Comparison of ENCODE assay signal across 9 mouse cellular contexts in genomic region chr5:119265149-119265890, GRCm38 (mm10).
A peak's percentile ranks its signal among the peaks of the same experiment; 100 is the strongest.
DNase-seq lines count a peak whose midpoint lies in the region; ATAC-seq and TF ChIP-seq lines count a peak whose summit lies in the region.
"Had no signal": no experiment of that assay in that cellular context is flagged by ENCODE, and none has a peak within 500 bp of the region (broad histone marks: within the 10 kb centered on the region; RNA-seq: fewer than 3 reads in every experiment).

No protein-coding gene starts in this region.

- no peaks in the 10 kb centered on the region for H3K27me3 ChIP-seq in forebrain, postnatal 0 days (ENCODE audit: insufficient read depth, low read length)
- H3K27me3 ChIP-seq in forebrain, embryonic 11.5 days (ENCODE audit: control insufficient read depth, insufficient read depth, low read length): no peaks in the 10 kb centered on the region

- peak overlapping the region; percentile 26; the same call in 1 of the 2 replicates for H3K4me2 ChIP-seq in forebrain, postnatal 0 days (ENCODE audit: low read depth)
- no peak overlapping the region for H3K4me2 ChIP-seq in forebrain, embryonic 11.5 days (ENCODE audit: low read depth, low read length, severe bottlenecking)

- peak; percentile 59 for ATAC-seq in forebrain, postnatal 0 days
- no peak for ATAC-seq in forebrain, embryonic 11.5 days (replicated peaks; ENCODE audit: low FRiP score)

- peak overlapping the region; percentile 45; the same call in 1 of the 2 replicates for H3K27ac ChIP-seq in forebrain, postnatal 0 days (ENCODE audit: low read depth, low read length)
- no peak overlapping the region for H3K27ac ChIP-seq in forebrain, embryonic 11.5 days (ENCODE audit: low read depth, low read length)
- H3K27ac ChIP-seq: left cerebral cortex, adult 2 months had no signal

- 45% methylated on average over 20 of the region's 20 CpGs for WGBS in forebrain, postnatal 0 days
- WGBS in forebrain, embryonic 11.5 days: 71% methylated on average over 20 of the region's 20 CpGs

- no peaks in the 10 kb centered on the region for H3K4me1 ChIP-seq in forebrain, postnatal 0 days (ENCODE audit: insufficient read depth)
- no peaks in the 10 kb centered on the region for H3K4me1 ChIP-seq in forebrain, embryonic 11.5 days (replicated peaks; ENCODE audit: control insufficient read depth, insufficient read depth, low read length)

- no peak for TF ChIP-seq CTCF in forebrain, postnatal 0 days (IDR thresholded peaks at IDR 0.05; ENCODE audit: low read depth)

- H3K4me3 ChIP-seq in forebrain, postnatal 0 days (ENCODE audit: low read depth, low read length): no peak overlapping the region
- H3K4me3 ChIP-seq in forebrain, embryonic 11.5 days (ENCODE audit: low read depth, low read length): no peak overlapping the region
- H3K4me3 ChIP-seq: left cerebral cortex, adult 2 months had no signal

- no peaks in the 10 kb centered on the region for H3K36me3 ChIP-seq in forebrain, postnatal 0 days (ENCODE audit: insufficient read depth)
- no peaks in the 10 kb centered on the region for H3K36me3 ChIP-seq in forebrain, embryonic 11.5 days (ENCODE audit: control insufficient read depth, insufficient read depth, low read length)

- no peaks in the 10 kb centered on the region for H3K9me3 ChIP-seq in forebrain, postnatal 0 days (ENCODE audit: low read length)
- H3K9me3 ChIP-seq in forebrain, embryonic 11.5 days (ENCODE audit: control insufficient read depth, low read length): no peaks in the 10 kb centered on the region

- peak; percentile 57 for DNase-seq in forebrain, postnatal 0 days
- DNase-seq in forebrain, embryonic 11.5 days (ENCODE audit: low spot score): no peak
- peak; percentile 22 for DNase-seq in ovary, postnatal 14 days (ENCODE audit: low spot score)
- DNase-seq in ovary, postnatal 10 days (ENCODE audit: low spot score): no peak
- DNase-seq in kidney, postnatal 10 days: peak; percentile 60
- DNase-seq in right cerebral cortex, adult 18-20 months: peak; percentile 26
- no peak for DNase-seq in spleen, postnatal 10 days (ENCODE audit: low spot score in 2 of 2)
- DNase-seq in thymus, adult 18-20 months: no peak

- H3K9ac ChIP-seq in forebrain, postnatal 0 days: no peak overlapping the region
- no peak overlapping the region for H3K9ac ChIP-seq in forebrain, embryonic 11.5 days (ENCODE audit: low read length)

Comparison
In these comparisons a context has a peak if more than half of its experiments do, and no peak if none do; other contexts are left out.
1. DNase-seq: peak in forebrain, postnatal 0 days (single experiment), ovary, postnatal 14 days (single experiment), kidney, postnatal 10 days (single experiment) and right cerebral cortex, adult 18-20 months (single experiment); none in forebrain, embryonic 11.5 days (single experiment), ovary, postnatal 10 days (single experiment), spleen, postnatal 10 days (0 of 2) and thymus, adult 18-20 months (0 of 2).